ENCODE assay signal across 10 mouse cellular contexts in the genomic region with DNA sequence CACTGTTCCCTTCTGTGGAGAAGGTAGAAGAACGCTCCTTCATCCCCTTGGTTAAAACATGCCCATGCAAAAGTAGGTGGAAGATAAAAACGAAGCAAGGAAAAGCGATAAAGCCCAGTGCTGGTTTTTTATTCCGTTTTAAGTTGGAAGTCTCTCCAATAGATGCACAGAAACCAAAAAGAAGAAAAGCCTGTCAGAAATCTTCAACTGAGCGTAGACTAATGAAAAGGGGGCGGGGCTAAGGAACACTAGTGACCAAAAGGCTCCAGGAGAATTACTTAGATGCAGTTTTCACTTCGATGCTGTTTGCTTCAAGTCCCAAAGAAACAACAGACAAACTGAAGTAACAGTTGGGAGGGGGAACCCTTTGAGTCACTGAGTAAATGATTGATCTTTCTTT. TPM values are rescaled to one million over a fixed set of nuclear protein-coding genes. Genes with fewer than 3 reads are reported as not detected.
A peak's percentile ranks its signal among the peaks of the same experiment; 100 is the strongest.
DNase-seq lines count a peak whose midpoint lies in the region; ATAC-seq and TF ChIP-seq lines count a peak whose summit lies in the region.
"Had no signal": no experiment of that assay in that cellular context is flagged by ENCODE, and none has a peak within 500 bp of the region (broad histone marks: within the 10 kb centered on the region; RNA-seq: fewer than 3 reads in every experiment).

No protein-coding gene starts in this region.

- H3K4me1 ChIP-seq in forebrain, embryonic 10.5 days = peaks cover 30% of the 10 kb centered on the region
- peaks cover 6% of the 10 kb centered on the region; the same call in 1 of the 2 replicates for H3K4me1 ChIP-seq in intestine, embryonic 16.5 days (ENCODE audit: control insufficient read depth, insufficient read depth, low read length)
- peaks cover 21% of the 10 kb centered on the region for H3K4me1 ChIP-seq in midbrain, embryonic 16.5 days (ENCODE audit: control insufficient read depth, insufficient read depth, low read length)

- no peaks in the 10 kb centered on the region for H3K9me3 ChIP-seq in forebrain, embryonic 10.5 days
- no peaks in the 10 kb centered on the region for H3K9me3 ChIP-seq in intestine, embryonic 16.5 days (ENCODE audit: control insufficient read depth, low read length)
- H3K9me3 ChIP-seq in midbrain, embryonic 16.5 days (replicated peaks; ENCODE audit: control insufficient read depth, low read length, poor library complexity, severe bottlenecking) = no peaks in the 10 kb centered on the region

- intact Hi-C loops in left cerebral cortex, adult 2 months (cut with DNase I) = no loop called here

- H3K27me3 ChIP-seq in forebrain, embryonic 10.5 days (ENCODE audit: poor library complexity, severe bottlenecking) = peaks cover 4% of the 10 kb centered on the region
- H3K27me3 ChIP-seq in intestine, embryonic 16.5 days (replicated peaks; ENCODE audit: control insufficient read depth, insufficient read depth, low read length) = no peaks in the 10 kb centered on the region
- no peaks in the 10 kb centered on the region for H3K27me3 ChIP-seq in midbrain, embryonic 16.5 days (ENCODE audit: control insufficient read depth, insufficient read depth, low read depth, low read length)

- H3K4me3 ChIP-seq in left cerebral cortex, adult 2 months = peak overlapping the region; percentile 69
- H3K4me3 ChIP-seq in forebrain, embryonic 10.5 days = peak overlapping the region; percentile 93
- H3K4me3 ChIP-seq in intestine, embryonic 16.5 days (ENCODE audit: low read length) = peak overlapping the region; percentile 77; the same call in 1 of the 2 replicates
- peak overlapping the region; percentile 93 for H3K4me3 ChIP-seq in midbrain, embryonic 16.5 days (ENCODE audit: low read depth, low read length)

- no peak for DNase-seq in left cerebral cortex, adult 2 months (ENCODE audit: extremely low spot score in 1 of 2, low spot score in 2 of 2)
- DNase-seq in left cerebral cortex, adult 18-20 months (ENCODE audit: low spot score in 2 of 2) = no peak
- DNase-seq in forebrain, embryonic 10.5 days (ENCODE audit: extremely low spot score, low spot score) = no peak
- DNase-seq in right cerebral cortex, postnatal 4 days = no peak
- DNase-seq in spleen, postnatal 10 days (ENCODE audit: low spot score in 2 of 2) = no peak
- DNase-seq: cerebellum, postnatal 14 days; thymus, postnatal 14 days had no signal

- peak overlapping the region; percentile 93; the same call in 1 of the 2 replicates for H3K4me2 ChIP-seq in intestine, embryonic 16.5 days (ENCODE audit: low read depth, low read length)
- peak overlapping the region; percentile 59 for H3K4me2 ChIP-seq in midbrain, embryonic 16.5 days (ENCODE audit: low read length)

- no peak overlapping the region for H3K9ac ChIP-seq in intestine, embryonic 16.5 days (ENCODE audit: low read depth, low read length)
- H3K9ac ChIP-seq in midbrain, embryonic 16.5 days (ENCODE audit: low read depth, low read length) = peak overlapping the region; percentile 95; the same call in 1 of the 2 replicates

- TF ChIP-seq CTCF in left cerebral cortex, adult 2 months (IDR thresholded peaks at IDR 0.05) = no peak

- ATAC-seq in intestine, embryonic 16.5 days = no peak
- ATAC-seq in midbrain, embryonic 16.5 days = no peak
- ATAC-seq in frontal cortex, adult (ENCODE audit: low TSS enrichment) = no peak

- H3K27ac ChIP-seq in left cerebral cortex, adult 2 months = no peak overlapping the region
- no peak overlapping the region for H3K27ac ChIP-seq in forebrain, embryonic 10.5 days
- H3K27ac ChIP-seq in intestine, embryonic 16.5 days (ENCODE audit: low read length) = no peak overlapping the region
- H3K27ac ChIP-seq in midbrain, embryonic 16.5 days (ENCODE audit: low read length) = peak overlapping the region; percentile 98

- no peaks in the 10 kb centered on the region for H3K36me3 ChIP-seq in forebrain, embryonic 10.5 days (replicated peaks)
- no peaks in the 10 kb centered on the region for H3K36me3 ChIP-seq in intestine, embryonic 16.5 days (ENCODE audit: control insufficient read depth, insufficient read depth, low read length)
- H3K36me3 ChIP-seq in midbrain, embryonic 16.5 days (ENCODE audit: control insufficient read depth, insufficient read depth, low read length) = no peaks in the 10 kb centered on the region

- 51% methylated on average over 7 of the region's 7 CpGs for WGBS in forebrain, embryonic 10.5 days
- WGBS in intestine, embryonic 16.5 days = 36% methylated on average over 7 of the region's 7 CpGs
- WGBS in midbrain, embryonic 16.5 days = 58% methylated on average over 7 of the region's 7 CpGs

RNA-seq across cellular contexts. Expression of a gene that starts 1.2 kb away (rescaled TPM):
- 10 to 100 TPM; 40.5 to 43.2 TPM for total RNA-seq in left cerebral cortex, adult 2 months (2021)
- 10 to 100 TPM; 40.2 to 50.3 TPM for total RNA-seq in left cerebral cortex, adult 18-20 months (2021)
- polyA plus RNA-seq in forebrain, embryonic 10.5 days (2016; fragmentation: Nextera tagmentation; extraction: Ambion mirVana) = 84.4 and 86.5 TPM in 2 replicates
- 24.1 and 30.6 TPM in 2 replicates for polyA plus RNA-seq in intestine, embryonic 16.5 days (2015; fragmentation: Nextera tagmentation; extraction: Ambion mirVana)
- polyA plus RNA-seq in midbrain, embryonic 16.5 days (2015; fragmentation: Nextera tagmentation; extraction: Ambion mirVana) = 78.1 and 99.7 TPM in 2 replicates
